Mouse (Mus musculus) gastrocnemius, postnatal 10 days (tissue): ENCODE data around the gene G6pc2. TPM values are rescaled to one million over a fixed set of nuclear protein-coding genes. Genes with fewer than 3 reads are reported as not detected.

Experiments
- DNase-seq: peaks from one replicate; pipeline ENCODE4 v3.0.0; 2021; ENCODE audit warnings: mixed read lengths
- long read RNA-seq, 2 experiments: library from polyadenylated mRNA; stranded (forward); transcript quantifications; one replicate each; pipeline ENCODE4 v2.0.0; 2021
- total RNA-seq, 2 experiments: library from RNA; stranded (reverse); gene quantifications; 2 replicates each; pipeline ENCODE4 v1.2.3; 2021

Gene G6pc2
- not detected for total RNA-seq
- long read RNA-seq, experiment 1 = 0 reads
- long read RNA-seq, experiment 2 = 0 reads

DNA sequence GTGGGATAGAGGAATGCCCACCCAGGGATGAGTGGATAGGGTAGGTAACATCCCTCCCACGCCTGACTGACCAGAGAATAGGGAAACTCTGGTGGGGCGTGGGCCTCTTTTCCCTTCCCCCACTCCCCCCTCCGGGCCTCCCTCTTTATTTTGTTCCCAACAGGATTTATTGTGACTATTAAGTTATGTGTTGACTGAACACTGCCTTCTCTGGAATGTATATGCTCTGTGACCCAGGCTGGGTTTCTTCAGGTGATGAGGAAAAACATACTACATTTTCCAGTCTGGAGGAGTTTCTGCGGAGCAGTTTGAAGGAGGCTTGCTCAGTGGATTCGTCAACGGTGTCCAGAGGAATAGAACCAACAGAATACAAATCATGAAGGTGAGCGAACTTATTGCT is at the start of gene G6pc2:
TSS of gene G6pc2 (plus strand) at position 301 of the 400 bp plus-strand sequence.
- DNase-seq = no peak

DNA sequence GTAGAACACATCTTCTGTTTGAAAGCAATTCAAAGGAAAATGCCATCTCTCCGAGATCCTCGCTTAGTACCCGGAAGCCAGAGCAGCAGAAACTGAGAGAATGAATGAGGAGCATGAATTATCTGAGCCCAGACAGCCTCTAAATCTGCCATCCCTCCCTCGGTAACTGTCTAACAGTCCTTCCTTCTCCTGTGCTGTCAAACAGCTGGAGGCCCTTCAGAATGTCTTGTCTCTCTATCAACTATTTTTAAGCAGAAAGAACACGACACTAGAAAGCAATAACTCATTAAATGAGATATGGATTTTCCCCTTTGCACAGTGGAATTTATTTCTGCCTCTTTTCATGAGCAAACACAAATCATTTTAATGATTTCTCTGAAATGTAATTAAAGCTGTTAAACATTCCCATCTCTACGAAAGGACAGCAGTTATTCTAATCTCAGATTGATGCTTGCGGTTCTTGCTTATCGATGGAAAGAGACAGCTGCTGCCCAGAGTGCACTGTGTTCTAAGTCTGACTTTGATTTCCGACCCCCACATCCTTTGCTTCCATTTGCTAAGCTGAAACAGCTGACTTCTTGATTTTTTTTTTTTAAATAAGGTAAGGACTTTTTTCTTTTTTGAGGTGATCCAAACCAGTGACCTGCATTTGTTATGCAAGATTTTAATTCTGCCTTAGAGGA is 40.3 kb upstream of the G6pc2 start:
- no peak for DNase-seq

DNA sequence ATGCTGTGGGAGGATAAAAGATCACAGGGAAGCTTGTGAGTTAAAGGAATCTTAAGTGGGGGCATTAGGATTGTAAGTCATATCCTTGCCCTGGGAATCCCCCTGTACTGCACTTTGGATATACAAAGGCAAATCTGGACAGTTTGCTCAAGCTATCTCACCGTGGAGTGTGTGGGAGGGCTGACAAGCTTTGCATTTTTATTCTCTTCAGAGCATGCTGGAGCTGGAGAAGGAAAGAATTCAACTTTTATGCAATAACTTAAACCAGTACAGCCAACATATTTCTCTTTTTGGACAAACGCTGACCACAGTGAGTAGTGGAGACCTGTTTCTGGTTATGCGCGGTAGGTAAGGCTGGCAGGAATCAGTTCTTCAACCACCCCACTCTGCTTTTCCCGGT is 35.6 kb upstream of the G6pc2 start:
- no peak for DNase-seq

DNA sequence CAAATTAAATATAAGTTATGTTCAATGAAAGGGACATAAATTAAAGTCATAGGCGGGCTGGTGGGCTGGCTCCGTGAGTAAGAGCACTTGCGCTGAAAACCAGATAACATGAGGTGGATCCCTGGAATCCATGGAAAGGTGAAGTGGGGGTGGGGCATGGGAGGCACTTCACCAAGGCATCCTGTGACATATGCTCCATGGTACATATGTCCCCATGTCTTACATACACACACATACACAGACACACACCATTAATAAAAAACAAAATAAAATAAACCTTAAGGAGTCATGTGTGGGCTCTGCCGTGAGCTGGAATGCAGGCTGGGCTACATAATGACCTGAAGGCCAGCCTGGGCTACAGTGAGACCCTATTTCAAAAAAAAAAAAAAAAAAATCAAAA is 31.2 kb upstream of the G6pc2 start:
- DNase-seq = no peak

DNA sequence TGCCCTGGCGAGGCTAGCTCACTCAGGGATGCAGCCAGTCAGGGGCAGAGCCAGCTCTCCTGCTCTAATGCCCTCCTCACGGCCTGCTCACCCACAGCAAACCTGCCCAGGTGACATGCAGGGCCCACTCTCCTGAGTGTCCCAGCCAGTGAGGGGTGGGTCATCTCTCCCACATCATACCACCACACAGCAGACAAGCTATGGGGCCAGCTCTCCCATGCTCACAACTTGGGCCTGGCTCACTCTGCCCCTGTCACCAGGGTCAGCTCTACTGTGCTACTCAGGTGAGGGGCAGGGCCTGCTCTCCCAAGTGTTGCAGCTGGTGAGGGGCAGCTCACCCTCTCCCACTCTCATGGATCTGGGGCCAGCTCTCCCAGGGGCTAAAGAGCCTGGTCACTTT is 22.9 kb upstream of the G6pc2 start:
- no peak for DNase-seq

DNA sequence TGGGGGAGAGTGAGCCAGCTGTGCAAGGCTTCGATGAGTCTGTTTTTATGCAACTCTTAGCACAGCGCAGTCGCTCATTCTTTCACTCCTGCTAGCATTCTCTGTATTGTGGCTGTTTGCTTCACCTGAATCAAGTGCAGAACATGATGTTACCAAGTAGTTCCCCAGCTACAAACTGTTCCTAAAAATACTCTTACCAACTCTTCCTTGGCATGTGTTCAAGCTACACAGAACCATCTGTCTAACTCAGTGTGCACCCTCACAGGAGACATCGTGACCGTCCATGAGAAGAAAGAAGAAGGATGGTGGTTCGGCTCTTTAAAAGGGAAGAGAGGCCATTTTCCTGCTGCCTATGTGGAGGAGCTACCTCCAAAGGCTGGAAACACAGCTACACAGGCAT is 22.1 kb upstream of the G6pc2 start:
- DNase-seq = no peak

DNA sequence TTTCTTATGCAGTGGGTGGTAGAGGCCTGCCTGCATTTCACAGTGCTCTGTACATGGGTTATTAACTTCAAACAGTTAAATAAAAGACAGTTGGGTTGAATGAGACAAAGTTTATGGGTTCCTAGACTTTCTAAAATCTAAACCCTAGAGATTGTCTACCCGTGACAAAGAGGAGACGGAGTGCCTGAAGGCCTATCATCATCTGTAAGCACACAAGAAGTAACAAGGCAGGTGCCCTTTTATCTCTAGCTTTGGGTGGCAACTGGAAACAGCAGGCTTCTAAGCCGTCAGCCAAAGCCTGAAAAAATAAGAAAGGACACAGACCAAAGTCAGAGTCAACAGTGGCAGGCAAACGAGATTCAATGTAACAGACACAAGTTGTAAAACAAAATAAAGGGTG is 21.7 kb upstream of the G6pc2 start:
- no peak for DNase-seq

DNA sequence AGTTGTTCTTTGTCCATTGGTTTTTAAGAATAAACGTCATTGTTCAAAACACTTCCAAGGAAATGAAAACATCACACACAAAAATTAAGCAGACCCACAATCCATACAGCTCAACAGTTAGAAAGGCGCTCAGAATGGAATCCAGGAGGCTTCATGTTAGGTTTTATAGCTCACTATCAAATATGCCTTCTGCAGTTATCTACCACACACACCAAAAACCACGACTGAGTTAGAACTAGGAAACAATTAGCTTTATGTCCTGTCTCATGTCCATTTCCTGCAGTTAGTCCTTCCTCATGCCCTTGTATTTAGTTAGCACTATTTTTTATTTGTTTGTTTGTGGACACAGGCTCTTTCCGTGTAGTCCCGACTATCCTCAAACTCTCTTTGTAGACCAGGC is 19.8 kb upstream of the G6pc2 start:
- no peak for DNase-seq

DNA sequence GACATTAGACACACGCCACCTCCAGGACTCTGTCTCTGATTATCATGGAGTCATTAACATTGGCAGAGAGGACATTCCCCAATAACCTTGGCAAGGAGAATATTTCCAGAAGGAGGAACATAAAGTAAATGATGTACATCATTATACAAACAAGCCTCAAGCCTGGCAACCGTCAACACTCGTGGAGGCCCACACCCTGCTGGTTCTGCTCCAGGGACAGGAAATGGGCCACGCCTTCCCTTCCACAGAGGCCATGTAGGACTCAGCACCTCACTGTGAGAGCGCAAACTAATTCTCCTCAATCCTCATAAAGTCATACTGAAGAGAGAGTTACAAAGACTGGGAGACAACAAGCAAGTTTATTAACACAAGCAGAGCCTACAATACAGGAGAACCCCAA is 17.3 kb upstream of the G6pc2 start:
- no peak for DNase-seq

DNA sequence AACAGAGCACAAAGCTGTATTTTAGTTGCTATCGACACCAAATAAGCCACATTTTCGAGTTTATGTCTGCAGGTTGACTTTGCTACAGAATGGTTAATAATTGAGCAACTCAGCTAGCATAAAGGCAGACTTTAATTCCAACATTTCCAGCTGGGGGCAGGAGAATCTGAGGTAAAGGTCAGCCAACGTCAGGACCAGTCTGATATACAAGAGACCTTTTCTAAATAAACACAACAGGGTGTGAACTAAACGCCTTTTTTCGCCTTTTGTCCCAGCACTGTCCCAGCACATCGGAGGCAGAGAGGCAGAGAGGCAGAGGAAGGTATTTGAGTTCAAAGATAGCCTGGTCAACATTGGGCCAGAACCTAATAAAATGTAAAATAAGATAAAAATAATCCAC is 5.7 kb upstream of the G6pc2 start:
- no peak for DNase-seq

DNA sequence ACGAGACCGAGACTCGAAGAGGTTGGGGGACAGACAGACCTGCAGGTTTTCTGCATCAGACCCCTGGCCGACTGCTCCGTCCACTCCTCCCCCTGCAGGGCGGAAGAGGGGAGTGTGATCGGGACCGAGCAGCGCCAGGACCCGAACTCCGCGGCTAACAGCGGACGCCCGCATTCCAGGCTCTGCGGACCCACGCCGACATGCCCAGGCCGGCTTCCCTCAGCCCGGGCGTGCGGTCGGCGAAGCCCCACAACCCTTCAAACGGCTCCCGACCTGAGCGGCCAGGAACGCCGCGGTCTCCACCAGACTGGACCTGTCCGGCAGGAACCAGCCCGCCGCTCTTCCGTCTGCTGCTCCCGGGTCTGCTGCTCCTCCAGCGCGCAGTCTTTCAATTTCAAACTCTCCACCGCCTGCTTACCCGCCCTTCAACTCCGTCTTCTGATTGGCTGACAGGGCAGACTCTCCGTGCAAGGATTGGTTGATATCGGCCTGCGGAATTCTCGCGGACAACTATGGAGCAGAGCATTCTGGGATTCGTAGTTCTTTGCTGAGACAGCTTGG is 5.0 kb upstream of the G6pc2 start, which contains the start of gene Spc25:
TSS of gene Spc25 (minus strand) at position 404 of the 561 bp plus-strand sequence.
- DNase-seq = peak; percentile 76

DNA sequence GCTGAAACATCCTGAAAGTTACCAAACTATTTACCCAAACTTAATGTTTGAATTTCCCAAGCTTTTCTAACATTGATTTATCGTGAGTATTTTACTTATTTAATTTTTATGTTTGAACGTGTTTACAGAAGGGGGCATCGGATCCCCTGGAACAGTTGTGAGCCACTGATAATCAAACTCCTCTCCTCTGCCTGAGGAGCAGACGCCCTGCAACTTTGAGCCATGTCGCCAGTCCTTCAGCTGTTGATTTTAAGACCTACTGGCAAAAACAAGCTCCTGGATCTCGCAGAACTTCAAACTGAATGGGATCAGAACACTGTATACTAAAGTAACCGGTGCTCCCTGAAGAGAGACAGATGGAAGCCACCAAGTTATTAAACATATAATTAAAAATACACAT is 4.3 kb upstream of the G6pc2 start:
- no peak for DNase-seq

DNA sequence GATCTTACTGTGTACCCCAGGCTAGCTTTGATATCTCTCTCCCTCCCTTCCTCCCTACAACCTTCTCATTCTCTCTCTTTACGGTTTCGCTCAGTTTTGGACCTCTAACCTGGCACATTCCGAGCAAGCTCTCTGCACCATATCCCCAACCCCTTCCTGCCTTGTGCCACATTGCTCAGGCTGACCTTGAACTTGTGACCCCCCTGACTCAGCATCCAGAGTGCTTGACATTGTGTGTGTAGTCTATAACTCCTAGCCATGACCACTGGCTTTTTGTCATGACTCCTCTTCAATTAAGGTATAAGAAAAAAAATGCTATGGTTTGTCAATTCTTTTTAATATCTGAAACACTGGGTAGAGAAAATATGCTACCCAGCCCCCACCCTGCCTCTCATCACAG is 1.2 kb upstream of the G6pc2 start:
- DNase-seq = no peak

DNA sequence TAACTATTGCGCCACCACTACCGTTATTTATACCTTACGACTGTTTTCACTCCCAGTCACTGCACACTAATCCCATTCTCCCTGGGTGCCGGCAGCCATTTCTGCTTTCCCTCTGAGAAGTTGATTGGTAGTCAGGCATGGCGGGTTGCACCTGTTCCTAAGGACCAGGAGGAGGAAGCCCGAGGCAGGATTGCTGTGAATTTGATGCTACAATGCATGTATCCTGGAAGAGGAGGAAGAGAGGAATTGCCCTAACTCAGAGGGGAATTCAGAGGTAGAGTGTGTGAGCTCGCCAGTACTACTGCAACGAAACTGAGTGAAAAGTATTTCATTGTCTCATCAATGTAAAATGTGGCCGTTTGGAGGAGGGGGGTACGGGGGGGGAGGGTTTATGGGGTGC is 1.8 kb downstream of the G6pc2 start:
- no peak for DNase-seq

DNA sequence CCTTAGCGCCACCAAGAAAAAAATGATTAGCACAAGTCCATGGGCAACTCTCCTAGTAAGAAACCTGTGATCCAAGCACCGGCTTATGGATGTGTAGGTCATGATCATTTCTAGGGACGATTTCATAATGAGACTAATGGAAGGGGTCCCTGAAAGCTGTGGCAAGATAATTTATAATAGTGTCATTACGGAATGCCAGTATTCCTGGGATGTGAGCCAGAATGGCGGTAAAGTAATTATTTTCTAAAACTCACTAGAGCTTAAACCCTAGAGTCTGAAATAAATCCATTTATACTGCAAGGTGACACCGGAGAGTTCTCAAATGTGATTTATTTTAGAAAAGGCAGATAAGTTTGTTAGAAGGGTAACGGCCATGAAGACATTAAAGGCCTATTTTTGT is 4.4 kb downstream of the G6pc2 start:
- DNase-seq = no peak

DNA sequence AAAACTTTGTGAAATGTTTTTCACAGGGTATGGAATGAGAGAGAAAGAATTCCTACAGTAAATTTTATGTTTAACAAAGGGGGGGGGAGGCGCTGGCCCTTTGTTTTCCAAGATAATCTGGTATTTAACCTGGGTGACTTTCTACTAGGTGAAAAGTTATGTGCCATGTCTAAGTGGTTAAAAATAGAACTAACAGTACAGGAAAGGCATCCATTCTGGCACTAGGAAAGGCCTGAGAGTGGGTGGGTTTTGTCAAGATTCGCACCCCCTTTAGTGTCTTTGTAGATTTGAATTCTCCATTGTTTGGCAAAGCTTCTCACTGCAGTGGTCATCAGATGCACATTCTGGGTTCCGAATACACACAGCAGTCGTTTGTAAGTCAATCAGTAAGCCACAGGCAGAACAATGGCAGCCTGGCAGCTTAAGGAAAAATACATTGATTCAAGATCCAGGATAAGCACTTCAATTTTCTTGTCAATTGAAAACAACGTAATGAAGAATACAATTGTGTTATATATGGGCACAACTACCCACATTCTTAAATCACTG is 11.1 kb downstream of the G6pc2 start:
- DNase-seq = no peak

DNA sequence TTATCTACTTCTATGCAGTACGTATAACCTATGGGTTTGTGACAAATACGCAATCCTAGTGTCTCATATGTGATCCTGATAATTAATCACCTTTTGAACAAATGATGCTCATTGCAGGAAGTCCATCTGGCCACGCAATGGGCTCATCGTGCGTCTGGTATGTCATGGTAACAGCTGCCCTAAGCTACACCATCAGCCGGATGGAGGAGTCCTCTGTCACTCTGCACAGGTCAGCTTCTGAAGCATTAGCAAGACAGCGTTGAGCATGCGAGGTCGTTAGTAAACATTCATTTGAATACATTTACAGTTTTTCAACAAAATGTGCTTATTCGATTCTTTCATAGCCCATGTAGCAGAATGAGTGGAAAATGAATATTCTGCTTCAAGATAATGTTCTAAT is 11.9 kb downstream of the G6pc2 start:
- DNase-seq = no peak

DNA sequence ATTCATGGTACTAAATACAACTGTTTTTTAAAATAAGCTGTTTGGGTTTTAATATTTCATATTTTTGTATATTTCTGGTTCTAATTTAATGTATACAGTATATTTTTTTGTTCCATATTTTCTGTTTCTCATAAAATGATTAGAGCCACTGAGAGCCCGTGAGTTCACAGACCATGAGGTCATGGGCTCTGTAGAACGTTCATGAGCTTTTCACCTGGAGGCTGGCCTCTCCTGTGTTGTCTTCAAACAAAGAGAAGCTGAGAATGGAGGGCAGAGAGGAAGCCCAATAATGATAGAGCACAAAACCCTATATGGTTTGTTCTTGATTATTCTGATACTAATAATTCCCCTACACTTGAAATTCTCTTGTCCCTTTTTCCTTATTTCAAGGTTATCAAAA is 13.9 kb downstream of the G6pc2 start:
- no peak for DNase-seq

DNA sequence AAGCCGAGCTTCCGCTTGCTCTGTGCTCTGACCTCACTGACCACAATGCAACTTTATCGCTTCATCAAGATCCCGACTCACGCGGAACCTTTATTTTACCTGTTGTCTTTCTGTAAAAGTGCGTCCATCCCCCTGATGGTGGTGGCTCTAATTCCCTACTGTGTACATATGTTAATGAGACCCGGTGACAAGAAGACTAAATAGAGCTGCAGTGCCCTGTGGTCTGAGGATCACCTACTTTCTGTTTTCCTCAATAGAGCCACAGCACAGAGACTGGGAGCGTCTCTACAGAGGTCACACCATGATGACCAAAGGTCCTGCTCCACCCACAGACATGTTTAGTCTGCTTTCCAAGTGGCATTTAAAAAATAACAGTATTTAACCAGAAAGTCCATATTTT is 16.0 kb downstream of the G6pc2 start:
- no peak for DNase-seq

DNA sequence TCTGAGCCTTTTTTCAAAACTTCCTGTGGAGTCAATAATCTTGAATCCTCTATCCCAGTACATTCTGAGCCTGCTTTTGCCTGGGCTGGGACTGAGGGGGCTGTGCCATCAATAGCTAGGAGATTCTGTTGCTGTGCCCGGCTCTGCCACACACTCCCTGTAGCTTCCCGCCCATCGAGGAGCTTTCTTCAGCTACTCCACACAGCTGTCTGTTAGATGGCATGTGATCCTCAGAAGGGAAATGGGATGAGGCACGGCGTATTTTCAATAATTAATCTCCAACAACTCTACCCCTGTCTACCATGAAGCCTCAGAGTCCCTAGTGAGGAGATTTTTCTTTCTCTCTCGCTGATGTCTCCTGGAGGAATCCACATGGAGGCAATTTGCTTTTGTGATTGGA is 17.8 kb downstream of the G6pc2 start:
- no peak for DNase-seq

DNA sequence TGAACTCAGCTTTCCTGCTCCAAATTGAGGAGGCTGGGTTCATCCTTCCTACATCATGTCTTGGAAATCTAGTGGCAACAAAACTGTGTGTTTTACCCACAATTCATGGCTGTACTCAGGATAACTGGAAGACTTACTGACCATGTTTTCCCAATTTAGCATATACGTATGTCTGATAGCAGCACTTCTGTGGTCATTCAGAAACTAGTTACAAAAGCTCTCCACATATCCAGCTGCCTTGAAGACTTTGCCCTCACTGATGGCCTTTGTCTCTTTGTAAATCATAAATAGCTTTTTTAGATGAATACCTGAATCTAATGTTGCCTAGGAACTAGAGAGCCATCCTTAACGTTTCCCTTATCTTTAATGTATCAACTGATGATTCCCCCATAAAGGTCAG is 19.3 kb downstream of the G6pc2 start:
- no peak for DNase-seq

DNA sequence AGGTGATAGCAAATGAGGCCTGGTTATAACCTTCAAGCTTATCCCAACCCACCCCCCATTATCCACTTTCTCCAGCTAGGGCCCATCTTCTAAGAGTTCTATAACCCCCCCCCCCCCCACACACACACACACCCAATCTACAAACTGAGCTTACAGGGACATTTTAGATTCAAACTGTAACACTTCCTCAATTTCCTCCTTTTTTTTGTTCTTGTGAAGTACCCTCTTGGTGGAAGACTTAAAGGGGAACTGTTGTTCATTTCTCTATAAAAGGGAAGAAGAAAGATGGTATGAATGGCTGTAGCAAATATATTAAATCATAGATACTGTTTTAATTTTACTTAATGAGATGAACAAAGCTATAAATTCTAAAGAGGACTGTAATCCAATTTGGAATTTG is 21.2 kb downstream of the G6pc2 start:
- DNase-seq = no peak

DNA sequence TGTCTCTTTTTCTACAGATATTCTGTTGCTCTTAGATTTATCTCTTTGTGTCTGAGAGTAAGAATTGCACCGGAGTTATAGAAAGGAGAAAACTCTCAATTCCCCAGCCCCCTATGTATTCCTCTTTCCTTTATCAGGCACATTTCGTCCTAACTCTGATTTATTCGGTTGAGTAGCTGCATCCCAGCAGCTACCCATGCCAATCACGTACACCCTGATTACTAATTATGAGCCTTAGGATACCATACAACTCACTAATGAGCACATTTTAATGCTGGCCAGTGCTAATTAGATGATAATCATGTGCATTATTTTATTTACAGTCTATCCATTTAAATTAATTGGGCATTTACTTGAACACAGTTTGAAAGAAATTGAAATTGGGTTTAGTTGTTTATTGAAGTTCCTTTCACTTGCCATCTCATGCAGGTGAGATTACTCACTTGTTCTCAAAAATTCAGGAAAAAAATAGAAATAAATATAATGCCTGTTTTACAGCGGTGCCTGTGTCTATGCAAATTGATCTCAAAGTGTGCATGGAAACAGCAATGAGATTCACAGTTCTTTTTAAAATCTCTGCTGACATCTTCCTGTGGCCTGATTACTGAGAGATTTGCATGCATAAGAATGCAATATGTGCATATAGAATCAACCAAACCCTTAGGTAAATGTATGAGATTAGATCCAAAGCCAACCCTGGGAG is 24.3 kb downstream of the G6pc2 start:
- DNase-seq = no peak

DNA sequence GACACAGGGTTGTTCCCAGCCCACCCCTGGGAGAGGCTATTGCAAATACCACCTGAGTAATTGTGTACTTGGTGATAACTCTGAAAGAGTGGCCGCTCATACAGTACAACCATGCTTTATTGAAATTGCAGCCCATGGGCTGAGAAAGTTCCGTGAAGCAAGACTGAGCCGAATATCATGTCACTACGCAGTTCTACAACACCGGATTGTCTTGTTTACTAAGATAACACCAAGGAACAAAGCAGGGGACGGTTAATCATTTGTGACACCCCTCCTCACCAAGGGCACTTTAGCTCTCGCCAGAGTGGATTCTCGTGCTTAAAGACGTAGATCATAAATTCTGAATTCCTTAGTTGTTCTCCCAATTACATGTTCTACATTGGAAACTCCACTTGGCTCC is 28.4 kb downstream of the G6pc2 start:
- DNase-seq = no peak
